Mouse (Mus musculus): ENCODE results near the gene Trit1.

DNA sequence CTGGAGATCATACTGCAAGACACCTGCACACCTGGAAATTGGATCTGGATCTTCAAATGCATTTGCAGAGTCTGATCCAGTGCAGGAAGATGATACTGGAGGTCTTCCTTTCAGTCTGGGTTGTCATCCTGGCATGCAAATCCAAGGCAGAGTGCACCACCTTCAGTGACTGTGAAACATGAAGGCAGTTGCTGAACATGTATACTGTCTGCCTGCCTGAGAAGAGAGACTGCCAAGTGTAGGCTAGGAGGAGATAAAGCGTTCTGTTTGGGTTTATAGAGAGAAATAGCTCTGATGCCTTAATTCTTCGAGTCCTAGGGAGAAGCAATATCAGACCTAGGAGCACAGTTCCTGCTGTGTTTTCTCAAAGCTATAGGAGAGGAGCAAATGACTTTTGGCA, 9.0 kb downstream of the Trit1 start:
- no peak for TF ChIP-seq CTCF (IDR thresholded peaks at IDR 0.05; ENCODE audit: extremely low read depth, insufficient read length, insufficient replicate concordance, low read depth, low read length)
- no peak for TF ChIP-seq POLR2A (IDR thresholded peaks at IDR 0.05; ENCODE audit: low read depth, low read length)
